Mouse (Mus musculus): ENCODE measurements around the gene Hoxd13. TPM values are rescaled to one million over a fixed set of nuclear protein-coding genes. Genes with fewer than 3 reads are reported as not detected.

Gene Hoxd13
- total and polyA plus RNA-seq, 2 experiments from 2014 or later, result not detected

DNA sequence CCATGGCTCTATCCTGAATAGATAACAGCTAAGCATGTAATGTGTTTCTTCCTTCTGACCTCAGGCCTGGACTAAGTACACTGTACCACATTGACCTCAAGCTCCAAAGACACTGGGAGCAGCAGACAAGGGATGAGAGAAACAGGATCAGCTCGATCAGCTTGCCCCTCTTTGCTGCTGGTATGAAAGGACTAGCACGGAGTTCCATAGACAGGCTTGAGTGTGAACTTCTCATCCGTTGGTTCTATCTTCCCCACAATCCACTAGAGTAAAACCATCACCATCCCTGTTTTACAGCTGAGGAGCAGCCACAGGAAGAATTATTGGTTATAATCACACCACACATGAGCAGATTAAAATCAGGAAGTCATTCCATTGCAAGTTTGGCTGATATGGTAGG is 22.5 kb upstream of the Hoxd13 start:
- Histone ChIP-seq H3K27ac (ENCODE audit: low read depth) (no peak overlapping the region), H3K4me3 (ENCODE audit: low read depth, low read length) (no peak overlapping the region), H3K27me3 (ENCODE audit: control insufficient read depth, insufficient read depth, low read length) (peaks cover 58% of the 10 kb centered on the region), H3K4me2 (ENCODE audit: low read depth, low read length) (no peak overlapping the region), H3K36me3 (replicated peaks; ENCODE audit: control insufficient read depth, insufficient read depth, low read length) (no peaks in the 10 kb centered on the region), H3K9ac (replicated peaks; ENCODE audit: low read depth, low read length) (no peak overlapping the region), H3K4me1 (ENCODE audit: control insufficient read depth, insufficient read depth) (no peaks in the 10 kb centered on the region), H3K9me3 (replicated peaks; ENCODE audit: control insufficient read depth, low read length) (no peaks in the 10 kb centered on the region)
- no peak for ATAC-seq (ENCODE audit: insufficient read depth, low read depth)
- WGBS, result 86% methylated on average over 3 of the region's 3 CpGs
- no peak for TF ChIP-seq CTCF (IDR thresholded peaks at IDR 0.05; ENCODE audit: low read depth)
- no peak for TF ChIP-seq EP300 (IDR thresholded peaks at IDR 0.05; ENCODE audit: low read depth)
- DNase-seq (ENCODE audit: low spot score), result no peak

DNA sequence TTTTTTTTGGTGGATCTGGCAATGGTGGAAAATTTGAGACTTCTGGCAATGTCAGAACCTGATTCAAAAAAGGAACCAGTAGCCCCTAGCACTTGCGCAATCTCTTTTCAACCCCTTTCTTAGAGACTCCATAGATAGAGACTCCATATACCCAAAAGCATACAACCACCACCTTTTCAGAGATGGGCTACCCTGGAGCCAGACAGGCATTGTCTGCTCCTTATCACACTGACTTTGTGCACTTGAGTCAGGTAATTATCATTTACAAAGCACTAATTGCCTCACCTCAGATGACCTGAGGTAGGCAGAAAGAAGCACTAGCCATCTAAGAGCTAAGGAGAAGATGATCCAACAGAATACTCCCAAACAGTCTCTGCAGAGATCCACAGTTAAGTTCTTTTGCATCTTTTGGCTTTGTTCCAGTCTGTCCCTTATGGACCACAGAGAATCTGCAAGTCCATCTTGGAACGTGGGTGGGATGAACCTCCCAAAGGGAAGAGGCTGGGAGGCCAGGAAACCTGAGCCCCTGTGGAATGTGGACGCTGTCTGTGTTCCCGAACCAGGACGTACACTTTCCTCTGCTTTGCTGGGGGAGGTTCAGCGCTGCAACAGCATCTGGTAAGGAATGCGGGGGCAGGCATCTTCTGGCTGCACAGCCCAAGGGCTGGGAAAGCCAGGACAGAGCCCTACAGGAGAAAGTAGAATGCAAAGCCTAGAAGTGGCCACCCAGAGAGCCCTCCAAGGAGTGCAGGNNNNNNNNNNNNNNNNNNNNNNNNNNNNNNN is 20.8 kb upstream of the Hoxd13 start:
- no peak overlapping the region for H3K4me2 ChIP-seq (ENCODE audit: low read depth, low read length)
- H3K4me3 ChIP-seq (ENCODE audit: low read depth, low read length), result no peak overlapping the region
- DNase-seq (ENCODE audit: low spot score), result no peak
- H3K4me1 ChIP-seq (ENCODE audit: control insufficient read depth, insufficient read depth), result no peaks in the 10 kb centered on the region
- H3K9ac ChIP-seq (replicated peaks; ENCODE audit: low read depth, low read length), result no peak overlapping the region
- WGBS, result 14% methylated on average over 7 of the region's 7 CpGs
- no peak for TF ChIP-seq EP300 (IDR thresholded peaks at IDR 0.05; ENCODE audit: low read depth)
- TF ChIP-seq CTCF (IDR thresholded peaks at IDR 0.05; ENCODE audit: low read depth), result no peak
- H3K9me3 ChIP-seq (replicated peaks; ENCODE audit: control insufficient read depth, low read length), result no peaks in the 10 kb centered on the region
- no peak overlapping the region for H3K27ac ChIP-seq (ENCODE audit: low read depth)
- ATAC-seq (ENCODE audit: insufficient read depth, low read depth), result no peak
- no peaks in the 10 kb centered on the region for H3K36me3 ChIP-seq (replicated peaks; ENCODE audit: control insufficient read depth, insufficient read depth, low read length)
- peaks cover 74% of the 10 kb centered on the region for H3K27me3 ChIP-seq (ENCODE audit: control insufficient read depth, insufficient read depth, low read length)

DNA sequence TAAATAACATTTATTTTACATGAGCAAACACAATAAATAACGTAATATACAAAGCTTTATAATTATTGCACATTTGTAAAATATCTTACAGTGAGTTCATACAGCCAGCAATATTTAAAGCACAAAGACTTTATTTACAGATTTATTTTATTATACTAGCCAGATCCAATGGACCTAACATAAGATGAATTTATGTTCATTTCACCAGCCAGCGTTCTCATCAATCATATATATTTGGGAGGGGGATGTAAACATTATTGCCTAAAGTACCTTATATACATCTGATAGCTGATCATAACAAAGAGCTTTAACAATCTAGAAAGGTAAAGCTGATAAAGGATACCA is 15.1 kb upstream of the Hoxd13 start:
- TF ChIP-seq CTCF (IDR thresholded peaks at IDR 0.05; ENCODE audit: low read depth), result no peak
- no peak for TF ChIP-seq EP300 (IDR thresholded peaks at IDR 0.05; ENCODE audit: low read depth)
- Histone ChIP-seq H3K9ac (replicated peaks; ENCODE audit: low read depth, low read length) (no peak overlapping the region), H3K4me3 (ENCODE audit: low read depth, low read length) (no peak overlapping the region), H3K9me3 (replicated peaks; ENCODE audit: control insufficient read depth, low read length) (no peaks in the 10 kb centered on the region), H3K4me1 (ENCODE audit: control insufficient read depth, insufficient read depth) (no peaks in the 10 kb centered on the region), H3K27me3 (ENCODE audit: control insufficient read depth, insufficient read depth, low read length) (peaks cover 94% of the 10 kb centered on the region), H3K27ac (ENCODE audit: low read depth) (no peak overlapping the region), H3K36me3 (replicated peaks; ENCODE audit: control insufficient read depth, insufficient read depth, low read length) (no peaks in the 10 kb centered on the region), H3K4me2 (ENCODE audit: low read depth, low read length) (no peak overlapping the region)
- DNase-seq (ENCODE audit: low spot score) (no peak), ATAC-seq (ENCODE audit: insufficient read depth, low read depth) (no peak)
- WGBS, result 42% methylated on average over 2 of the region's 2 CpGs

DNA sequence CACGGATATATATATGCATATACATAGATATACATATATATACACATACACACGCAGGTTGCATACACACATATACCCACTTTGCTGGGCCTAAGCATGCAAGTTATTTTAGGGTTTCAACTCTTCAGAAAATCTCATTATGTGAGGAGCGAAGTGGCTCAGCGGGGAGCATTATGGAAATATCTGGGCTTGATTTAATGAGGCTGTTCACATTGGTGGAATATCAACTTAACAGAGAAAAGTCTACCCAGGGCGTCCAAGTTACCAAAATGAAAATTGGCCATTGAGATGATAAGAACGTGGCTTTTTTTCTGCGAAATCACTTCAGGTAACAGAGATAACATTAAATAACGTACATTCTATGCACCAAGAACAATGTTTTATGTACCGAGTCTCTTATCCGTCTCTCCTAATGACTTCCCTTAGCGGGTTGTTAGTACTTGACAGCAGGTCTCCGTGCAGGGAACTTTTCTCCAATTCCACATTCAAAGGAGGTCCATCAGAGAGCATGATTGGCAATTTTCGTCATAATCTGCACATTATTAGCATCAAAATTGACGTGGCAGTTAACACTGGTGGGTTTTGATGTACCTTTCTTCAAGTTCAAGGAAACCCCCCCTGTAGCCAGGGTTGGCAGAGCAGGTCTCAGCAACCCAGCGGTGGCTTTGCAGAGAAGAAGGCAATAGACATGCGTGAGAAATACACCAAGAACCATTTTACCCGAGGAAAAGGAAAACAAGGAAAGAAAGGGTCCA is 14.2 kb upstream of the Hoxd13 start:
- WGBS, result 15% methylated on average over 17 of the region's 17 CpGs
- Histone ChIP-seq H3K4me1 (ENCODE audit: control insufficient read depth, insufficient read depth) (no peaks in the 10 kb centered on the region), H3K9ac (replicated peaks; ENCODE audit: low read depth, low read length) (no peak overlapping the region), H3K4me3 (ENCODE audit: low read depth, low read length) (no peak overlapping the region), H3K9me3 (replicated peaks; ENCODE audit: control insufficient read depth, low read length) (no peaks in the 10 kb centered on the region), H3K27me3 (ENCODE audit: control insufficient read depth, insufficient read depth, low read length) (peaks cover 94% of the 10 kb centered on the region), H3K36me3 (replicated peaks; ENCODE audit: control insufficient read depth, insufficient read depth, low read length) (no peaks in the 10 kb centered on the region), H3K4me2 (ENCODE audit: low read depth, low read length) (no peak overlapping the region), H3K27ac (ENCODE audit: low read depth) (no peak overlapping the region)
- DNase-seq (ENCODE audit: low spot score) (no peak), ATAC-seq (ENCODE audit: insufficient read depth, low read depth) (no peak)
- no peak for TF ChIP-seq EP300 (IDR thresholded peaks at IDR 0.05; ENCODE audit: low read depth)
- TF ChIP-seq CTCF (IDR thresholded peaks at IDR 0.05; ENCODE audit: low read depth), result no peak

DNA sequence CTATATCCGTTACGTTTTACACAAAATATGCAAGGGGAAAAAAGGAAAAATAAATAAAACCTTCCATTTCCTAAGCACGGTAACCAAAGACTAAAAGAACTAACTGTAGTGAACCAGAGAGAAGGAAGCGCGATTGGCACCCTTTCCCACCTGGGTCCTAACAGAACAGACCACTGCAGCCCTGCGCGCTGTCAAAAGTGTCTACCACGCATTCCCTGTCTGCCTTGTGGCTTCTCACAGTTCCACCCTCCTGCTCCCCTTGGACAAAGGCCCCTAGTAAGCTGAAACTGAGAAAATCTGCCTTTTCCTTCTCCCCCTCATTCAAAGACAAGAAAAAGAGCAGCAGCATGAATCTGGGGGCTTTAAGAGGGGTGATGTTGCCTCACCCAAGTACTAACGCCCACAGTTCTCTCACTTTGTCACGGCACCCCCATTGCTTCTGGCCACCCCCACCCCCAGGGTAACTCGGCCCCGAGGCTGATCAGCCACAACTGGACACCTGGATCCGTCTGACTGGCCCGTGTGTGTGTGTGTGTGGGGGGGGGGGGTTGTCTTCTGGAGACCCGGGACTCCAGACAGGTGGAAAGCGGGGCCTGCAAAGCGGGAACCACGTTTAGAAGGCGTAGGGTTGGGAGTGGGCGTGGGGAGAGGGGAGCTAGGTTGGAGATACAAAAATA is 13.2 kb upstream of the Hoxd13 start:
- WGBS, result 7% methylated on average over 20 of the region's 20 CpGs
- no peaks in the 10 kb centered on the region for H3K36me3 ChIP-seq (replicated peaks; ENCODE audit: control insufficient read depth, insufficient read depth, low read length)
- H3K4me2 ChIP-seq (ENCODE audit: low read depth, low read length), result no peak overlapping the region
- H3K9me3 ChIP-seq (replicated peaks; ENCODE audit: control insufficient read depth, low read length), result no peaks in the 10 kb centered on the region
- H3K27ac ChIP-seq (ENCODE audit: low read depth), result no peak overlapping the region
- H3K9ac ChIP-seq (replicated peaks; ENCODE audit: low read depth, low read length), result no peak overlapping the region
- no peak for ATAC-seq (ENCODE audit: insufficient read depth, low read depth)
- peaks cover 94% of the 10 kb centered on the region for H3K27me3 ChIP-seq (ENCODE audit: control insufficient read depth, insufficient read depth, low read length)
- no peaks in the 10 kb centered on the region for H3K4me1 ChIP-seq (ENCODE audit: control insufficient read depth, insufficient read depth)
- no peak for TF ChIP-seq CTCF (IDR thresholded peaks at IDR 0.05; ENCODE audit: low read depth)
- TF ChIP-seq EP300 (IDR thresholded peaks at IDR 0.05; ENCODE audit: low read depth), result no peak
- H3K4me3 ChIP-seq (ENCODE audit: low read depth, low read length), result no peak overlapping the region
- DNase-seq (ENCODE audit: low spot score), result no peak
